In the genomic region with DNA sequence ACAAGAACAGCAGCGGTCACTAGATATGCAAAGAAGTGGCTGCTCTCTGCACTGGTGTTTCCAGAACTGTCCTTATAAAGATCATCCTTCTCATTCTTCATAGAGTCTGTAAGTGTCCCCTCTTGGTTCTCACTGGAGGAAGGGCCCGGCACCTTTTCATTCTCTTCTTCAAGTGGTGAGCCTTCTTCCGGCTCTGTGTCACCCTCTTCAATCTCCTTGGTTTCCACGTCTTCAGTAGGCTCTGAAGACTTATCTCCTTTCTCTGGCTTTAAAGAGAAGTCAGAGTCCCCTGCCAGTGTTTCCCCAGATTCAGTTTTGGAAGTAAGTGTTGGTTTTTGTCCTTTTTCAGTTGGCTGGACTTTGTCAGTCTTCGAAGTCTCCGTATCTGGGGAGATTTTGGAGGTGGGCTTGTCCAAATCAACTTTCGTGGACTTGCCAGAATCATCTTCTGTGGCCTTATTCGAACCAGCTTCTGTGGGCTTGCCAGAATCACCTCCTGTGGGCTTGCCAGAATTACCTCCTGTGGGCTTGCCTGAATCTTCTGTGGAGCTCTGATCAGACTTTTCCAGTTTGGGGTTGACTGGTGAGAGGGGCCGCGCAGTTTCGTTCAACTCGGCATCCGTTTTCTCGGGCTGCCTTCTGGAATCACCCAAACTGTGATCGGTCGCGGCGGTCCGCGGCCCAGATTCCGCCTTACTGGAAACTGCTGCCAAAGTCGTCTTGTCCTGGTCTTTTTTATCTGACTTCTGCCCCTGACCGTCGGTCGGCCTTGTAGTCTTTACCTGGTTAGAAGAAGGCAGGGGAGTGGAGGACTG, we compare ENCODE assay signal across 8 mouse cellular contexts. TPM values are rescaled to one million over a fixed set of nuclear protein-coding genes. Genes with fewer than 3 reads are reported as not detected.
A peak's percentile ranks its signal among the peaks of the same experiment; 100 is the strongest.
DNase-seq lines count a peak whose midpoint lies in the region; ATAC-seq and TF ChIP-seq lines count a peak whose summit lies in the region.

No protein-coding gene starts in this region.

- 20% methylated on average over 25 of the region's 25 CpGs for WGBS in heart, embryonic 15.5 days
- WGBS in forebrain, embryonic 11.5 days = 29% methylated on average over 25 of the region's 25 CpGs
- 16% methylated on average over 25 of the region's 25 CpGs for WGBS in liver, embryonic 11.5 days
- 22% methylated on average over 25 of the region's 25 CpGs for WGBS in stomach, embryonic 14.5 days

- H3K27me3 ChIP-seq in heart, embryonic 15.5 days = no peaks in the 10 kb centered on the region
- no peaks in the 10 kb centered on the region for H3K27me3 ChIP-seq in forebrain, embryonic 11.5 days (ENCODE audit: control insufficient read depth, insufficient read depth, low read length)
- no peaks in the 10 kb centered on the region for H3K27me3 ChIP-seq in liver, embryonic 11.5 days (replicated peaks; ENCODE audit: control insufficient read depth, insufficient read depth, low read length)
- H3K27me3 ChIP-seq in stomach, embryonic 14.5 days (ENCODE audit: control insufficient read depth, insufficient read depth, low read length) = no peaks in the 10 kb centered on the region

- H3K36me3 ChIP-seq in heart, embryonic 15.5 days = peaks cover 15% of the 10 kb centered on the region
- H3K36me3 ChIP-seq in ES-E14 (ENCODE audit: control insufficient read depth, insufficient read depth, low read length, poor library complexity, severe bottlenecking) = peaks cover 3% of the 10 kb centered on the region
- H3K36me3 ChIP-seq in forebrain, embryonic 11.5 days (ENCODE audit: control insufficient read depth, insufficient read depth, low read length) = peaks cover 2% of the 10 kb centered on the region; the same call in 1 of the 2 replicates
- H3K36me3 ChIP-seq in liver, embryonic 11.5 days (ENCODE audit: control insufficient read depth, insufficient read depth, low read length) = peaks cover 8% of the 10 kb centered on the region
- peaks cover 13% of the 10 kb centered on the region for H3K36me3 ChIP-seq in stomach, embryonic 14.5 days (ENCODE audit: control insufficient read depth, insufficient read depth, low read length)

- H3K4me3 ChIP-seq in heart, embryonic 15.5 days = peak overlapping the region; percentile 87
- H3K4me3 ChIP-seq in ES-E14 (ENCODE audit: insufficient read depth in 1 of 2, low read depth in 1 of 2, low read length in 2 of 2, poor library complexity in 1 of 2, severe bottlenecking in 1 of 2) = peak overlapping the region; percentile 95 to 99
- peak overlapping the region; percentile 60 for H3K4me3 ChIP-seq in forebrain, embryonic 11.5 days (ENCODE audit: low read depth, low read length)
- peak overlapping the region; percentile 90 for H3K4me3 ChIP-seq in liver, embryonic 11.5 days (ENCODE audit: low read depth, low read length)
- H3K4me3 ChIP-seq in stomach, embryonic 14.5 days (ENCODE audit: low read depth, low read length) = peak overlapping the region; percentile 88

- ATAC-seq in heart, embryonic 15.5 days (replicated peaks; ENCODE audit: insufficient number of reproducible peaks, insufficient read depth, low FRiP score, low read depth) = no peak
- no peak; the same call in 1 of the 2 replicates for ATAC-seq in forebrain, embryonic 11.5 days (replicated peaks; ENCODE audit: low FRiP score)
- ATAC-seq in liver, embryonic 11.5 days (replicated peaks; ENCODE audit: low FRiP score) = no peak
- ATAC-seq in stomach, embryonic 14.5 days (ENCODE audit: insufficient number of reproducible peaks, insufficient read depth, low FRiP score, low read depth) = no peak

- H3K4me2 ChIP-seq in heart, embryonic 15.5 days = peak overlapping the region; percentile 88
- H3K4me2 ChIP-seq in forebrain, embryonic 11.5 days (ENCODE audit: low read depth, low read length, severe bottlenecking) = peak overlapping the region; percentile 88
- H3K4me2 ChIP-seq in liver, embryonic 11.5 days = peak overlapping the region; percentile 97
- H3K4me2 ChIP-seq in stomach, embryonic 14.5 days (replicated peaks; ENCODE audit: low read depth, low read length) = peak overlapping the region; percentile 94

- H3K9ac ChIP-seq in heart, embryonic 15.5 days = peak overlapping the region; percentile 80
- H3K9ac ChIP-seq in ES-E14 (ENCODE audit: insufficient read depth, low read depth, low read length, poor library complexity, severe bottlenecking) = peak overlapping the region; percentile 92
- peak overlapping the region; percentile 63 for H3K9ac ChIP-seq in forebrain, embryonic 11.5 days (ENCODE audit: low read length)
- peak overlapping the region; percentile 78 for H3K9ac ChIP-seq in liver, embryonic 11.5 days (ENCODE audit: low read depth, low read length)
- H3K9ac ChIP-seq in stomach, embryonic 14.5 days (replicated peaks; ENCODE audit: low read depth, low read length) = peak overlapping the region; percentile 63

- no peak overlapping the region; the same call in 1 of the 2 replicates for H3K27ac ChIP-seq in heart, embryonic 15.5 days
- H3K27ac ChIP-seq in ES-E14 (ENCODE audit: insufficient read depth, low read depth, low read length, poor library complexity, severe bottlenecking) = no peak overlapping the region
- H3K27ac ChIP-seq in forebrain, embryonic 11.5 days (ENCODE audit: low read depth, low read length) = no peak overlapping the region
- no peak overlapping the region for H3K27ac ChIP-seq in liver, embryonic 11.5 days (ENCODE audit: low read depth, low read length)
- 0 out of 2 replicates have a peak overlapping the region, but pooled peaks have one; percentile 6 for H3K27ac ChIP-seq in stomach, embryonic 14.5 days (ENCODE audit: low read length)

- in situ Hi-C loops in ES-E14 (cut with MboI; ENCODE audit: low sequenced_read_pairs in 2 of 2, unreplicated experiment in 2 of 2) = no loop called here

- DNase-seq in heart, adult 11 months = no peak
- DNase-seq in ES-E14 (ENCODE audit: low read depth, low spot score) = no peak
- DNase-seq in forebrain, embryonic 11.5 days (ENCODE audit: low spot score) = no peak
- no peak for DNase-seq in liver, embryonic 11.5 days (ENCODE audit: low spot score)
- DNase-seq in left cerebral cortex, adult 18-20 months (ENCODE audit: low spot score in 2 of 2) = no peak
- no peak for DNase-seq in right cerebral cortex, adult 2 months (ENCODE audit: low spot score in 2 of 2)

- H3K9me3 ChIP-seq in heart, embryonic 15.5 days (replicated peaks) = no peaks in the 10 kb centered on the region
- H3K9me3 ChIP-seq in ES-E14 (ENCODE audit: control insufficient read depth, insufficient read depth, low read depth, low read length) = no peaks in the 10 kb centered on the region
- no peaks in the 10 kb centered on the region for H3K9me3 ChIP-seq in forebrain, embryonic 11.5 days (ENCODE audit: control insufficient read depth, low read length)
- H3K9me3 ChIP-seq in liver, embryonic 11.5 days (ENCODE audit: control insufficient read depth, low read length) = no peaks in the 10 kb centered on the region
- no peaks in the 10 kb centered on the region for H3K9me3 ChIP-seq in stomach, embryonic 14.5 days (ENCODE audit: control insufficient read depth, low read depth, low read length)

- H3K4me1 ChIP-seq in heart, embryonic 15.5 days (replicated peaks) = peaks cover 24% of the 10 kb centered on the region
- H3K4me1 ChIP-seq in ES-E14 (ENCODE audit: control insufficient read depth in 2 of 2, insufficient read depth in 2 of 2, low read length in 2 of 2, poor library complexity in 1 of 2) = 0 out of 4 replicates have a peak, but pooled peaks cover 0 to 2% of the 10 kb centered on the region in 2 experiments
- peaks cover 8% of the 10 kb centered on the region; the same call in 1 of the 2 replicates for H3K4me1 ChIP-seq in forebrain, embryonic 11.5 days (replicated peaks; ENCODE audit: control insufficient read depth, insufficient read depth, low read length)
- H3K4me1 ChIP-seq in liver, embryonic 11.5 days (replicated peaks; ENCODE audit: control insufficient read depth, insufficient read depth, low read length) = peaks cover 26% of the 10 kb centered on the region
- H3K4me1 ChIP-seq in stomach, embryonic 14.5 days (ENCODE audit: control insufficient read depth, insufficient read depth, low read length) = peaks cover 26% of the 10 kb centered on the region

TF ChIP-seq in ES-E14, 5 proteins besides CTCF, POLR2A, EP300 and RAD21:
- TF ChIP-seq CHD2 (IDR thresholded peaks at IDR 0.05; ENCODE audit: low read depth, low read length) = no peak
- TF ChIP-seq ZNF384 (IDR thresholded peaks at IDR 0.05; ENCODE audit: low read depth, low read length) = no peak
- no peak for TF ChIP-seq HCFC1 (IDR thresholded peaks at IDR 0.05; ENCODE audit: borderline replicate concordance, insufficient read depth, low read length)
- no peak for TF ChIP-seq MAFK (IDR thresholded peaks at IDR 0.05; ENCODE audit: insufficient read depth, low read depth, low read length)
- no peak for TF ChIP-seq ZC3H11A (IDR thresholded peaks at IDR 0.05; ENCODE audit: borderline replicate concordance, low read depth, low read length)

RNA-seq across cellular contexts. Expression of gene Tgoln1, which starts 1.0 kb away (rescaled TPM):
- polyA plus RNA-seq in heart, embryonic 15.5 days (2015; fragmentation: Nextera tagmentation; extraction: Ambion mirVana) = 22.7 and 24.4 TPM in 2 replicates
- 56.4 and 57.7 TPM in 2 replicates for total RNA-seq in ES-E14 (2012; rRNA removed)
- 34.1 and 35.1 TPM in 2 replicates for polyA plus RNA-seq in forebrain, embryonic 11.5 days (2014; fragmentation: Nextera tagmentation; extraction: Ambion mirVana)
- polyA plus RNA-seq in liver, embryonic 11.5 days (2014; fragmentation: Nextera tagmentation; extraction: Ambion mirVana) = 28.4 and 30.3 TPM in 2 replicates
- polyA plus RNA-seq in stomach, embryonic 14.5 days (2014; fragmentation: Nextera tagmentation; extraction: Ambion mirVana) = 38.9 and 39.3 TPM in 2 replicates
- total RNA-seq in left cerebral cortex, adult 18-20 months (2021) = 100 to 1,000 TPM in 1 of 2 experiments, 10 to 100 TPM in 1; 97.3 to 102 TPM

RNA-seq across cellular contexts. Expression of gene Retsat, which starts 17.5 kb away (rescaled TPM):
- polyA plus RNA-seq in heart, embryonic 15.5 days (2015; fragmentation: Nextera tagmentation; extraction: Ambion mirVana) = 19.8 and 21.4 TPM in 2 replicates
- 20.2 and 39.6 TPM in 2 replicates for total RNA-seq in ES-E14 (2012; rRNA removed)
- 5.3 and 6.3 TPM in 2 replicates for polyA plus RNA-seq in forebrain, embryonic 11.5 days (2014; fragmentation: Nextera tagmentation; extraction: Ambion mirVana)
- 26.0 and 28.4 TPM in 2 replicates for polyA plus RNA-seq in liver, embryonic 11.5 days (2014; fragmentation: Nextera tagmentation; extraction: Ambion mirVana)
- 17.0 and 21.9 TPM in 2 replicates for polyA plus RNA-seq in stomach, embryonic 14.5 days (2014; fragmentation: Nextera tagmentation; extraction: Ambion mirVana)
- total RNA-seq in left cerebral cortex, adult 18-20 months (2021) = 10 to 100 TPM; 50.1 to 60.4 TPM

RNA-seq across cellular contexts. Expression of gene Elmod3, which starts 17.6 kb away (rescaled TPM):
- polyA plus RNA-seq in heart, embryonic 15.5 days (2015; fragmentation: Nextera tagmentation; extraction: Ambion mirVana) = 12.3 and 13.5 TPM in 2 replicates
- total RNA-seq in ES-E14 (2012; rRNA removed) = 4.3 and 4.8 TPM in 2 replicates
- 15.8 and 16.5 TPM in 2 replicates for polyA plus RNA-seq in forebrain, embryonic 11.5 days (2014; fragmentation: Nextera tagmentation; extraction: Ambion mirVana)
- 12.3 and 13.4 TPM in 2 replicates for polyA plus RNA-seq in liver, embryonic 11.5 days (2014; fragmentation: Nextera tagmentation; extraction: Ambion mirVana)
- 19.0 and 19.1 TPM in 2 replicates for polyA plus RNA-seq in stomach, embryonic 14.5 days (2014; fragmentation: Nextera tagmentation; extraction: Ambion mirVana)
- total RNA-seq in left cerebral cortex, adult 18-20 months (2021) = 10 to 100 TPM; 22.6 to 23.1 TPM
